Mouse (Mus musculus) C2C12 (cell line): ENCODE results near the gene Ipo7. TPM values are rescaled to one million over a fixed set of nuclear protein-coding genes. Genes with fewer than 3 reads are reported as not detected.

Source experiments
- H3K27me3 ChIP-seq: one replicate; pipeline ENCODE4 v1.6.1; 2011; ENCODE audit not compliant: control insufficient read depth, insufficient read depth, insufficient read length
- H3K36me3 ChIP-seq: one replicate; pipeline ENCODE4 v1.6.1; 2011; ENCODE audit not compliant: control insufficient read depth, insufficient read depth
- H3K4me3 ChIP-seq: one replicate; pipeline ENCODE4 v1.5.1; 2011; ENCODE audit warnings: mild to moderate bottlenecking, control low read depth; ENCODE audit not compliant: poor library complexity, insufficient read depth, severe bottlenecking
- H3K79me2 ChIP-seq: one replicate; pipeline ENCODE4 v1.6.1; 2011; ENCODE audit not compliant: control insufficient read depth, insufficient read depth
- H3K79me3 ChIP-seq: one replicate; pipeline ENCODE4 v1.6.1; 2011; ENCODE audit warnings: low read depth, control low read depth
- H3ac ChIP-seq: one replicate; pipeline ENCODE3; 2011; ENCODE audit warnings: low read depth; ENCODE audit not compliant: control insufficient read depth, insufficient read length
- CEBPB ChIP-seq: IDR thresholded peaks from one replicate; pipeline ENCODE4 v1.6.1; 2011; ENCODE audit warnings: low read depth, mild to moderate bottlenecking, control low read depth, moderate library complexity
- CTCF ChIP-seq: IDR thresholded peaks from one replicate; pipeline ENCODE4 v1.5.1; 2011; ENCODE audit not compliant: control insufficient read depth, insufficient read depth, insufficient read length
- FOSL1 ChIP-seq: IDR thresholded peaks from one replicate; pipeline ENCODE4 v1.8.0; 2011; ENCODE audit warnings: mild to moderate bottlenecking, low read length; ENCODE audit not compliant: poor library complexity, insufficient read depth, severe bottlenecking
- MAX ChIP-seq: IDR thresholded peaks from one replicate; pipeline ENCODE4 v1.6.1; 2011; ENCODE audit warnings: mild to moderate bottlenecking, control low read depth
- MYOD1 ChIP-seq: IDR thresholded peaks from one replicate; pipeline ENCODE4 v1.6.1; 2011; ENCODE audit warnings: low read depth; ENCODE audit not compliant: control insufficient read depth, insufficient read length
- MYOG ChIP-seq: IDR thresholded peaks from one replicate; pipeline ENCODE4 v1.6.1; 2011; ENCODE audit not compliant: control insufficient read depth, insufficient read length; ENCODE audit errors: extremely low read depth
- USF1 ChIP-seq: IDR thresholded peaks from one replicate; pipeline ENCODE4 v1.6.1; 2011; ENCODE audit warnings: low read depth, mild to moderate bottlenecking, control low read depth, moderate library complexity
- polyA plus RNA-seq: library from polyadenylated mRNA; unstranded; fragments of >200 nt; fragmentation: generic; extraction: Trizol; gene quantifications from one replicate; pipeline ENCODE4 v1.2.1, GENCODE M21; 2012; ENCODE audit warnings: missing spikeins

The Ipo7 gene
- polyA plus RNA-seq, 1 experiment = 29.1 TPM

GRCm38 (mm10) chr7:110061199-110061751, 43.2 kb downstream of the Ipo7 start, which contains the start of gene Zfp143:
Zfp143 (plus strand) TSS chr7:110061217.
- Histone ChIP-seq H3ac (peak within 1 kb of the TSS; percentile 98), H3K79me3 (peaks cover 33% of the 10 kb centered on the region), H3K36me3 (peaks cover 31% of the 10 kb centered on the region), H3K27me3 (no peaks in the 10 kb centered on the region), H3K4me3 (peak within 1 kb of the TSS; percentile 56), H3K79me2 (peaks cover 42% of the 10 kb centered on the region)
- TF ChIP-seq MYOD1 (no peak), CEBPB (no peak), MYOG (no peak), USF1 (no peak), MAX (no peak), FOSL1 (no peak), CTCF (no peak)

DNA sequence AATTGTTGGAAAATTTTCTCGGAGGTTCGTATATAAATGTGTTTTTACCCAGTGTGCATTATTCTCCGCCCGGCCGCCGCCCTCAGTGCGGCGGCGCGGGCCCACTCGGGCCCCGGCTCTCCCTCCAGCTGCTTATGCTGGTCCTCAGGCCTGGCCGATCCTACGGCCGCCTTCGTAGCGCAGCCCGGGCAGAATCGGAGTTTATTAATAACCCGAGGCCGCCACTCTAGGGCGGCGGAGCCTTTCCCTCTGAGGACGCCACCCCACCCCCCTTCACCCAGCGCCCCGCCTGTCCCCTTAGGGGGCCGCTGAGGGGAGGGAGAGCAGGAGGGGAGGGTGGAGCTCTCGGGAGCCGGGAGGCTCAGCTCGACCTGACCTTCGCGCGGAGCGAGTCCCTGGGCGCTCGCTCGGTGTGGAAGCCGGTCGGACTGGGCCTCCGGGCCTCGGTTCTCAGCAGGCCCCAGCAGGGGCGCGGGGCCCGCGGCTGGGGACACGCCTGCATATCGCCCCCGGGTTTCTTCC, 43.7 kb downstream of the Ipo7 start:
- peaks cover 47% of the 10 kb centered on the region for H3K79me2 ChIP-seq
- peaks cover 27% of the 10 kb centered on the region for H3K36me3 ChIP-seq
- H3ac ChIP-seq = peak overlapping the region; percentile 98
- no peak for TF ChIP-seq USF1
- H3K4me3 ChIP-seq = peak overlapping the region; percentile 56
- peaks cover 33% of the 10 kb centered on the region for H3K79me3 ChIP-seq
- no peaks in the 10 kb centered on the region for H3K27me3 ChIP-seq

- H3ac ChIP-seq = no peak overlapping the region
- H3K36me3 ChIP-seq = peaks cover 16% of the 10 kb centered on the region
- peaks cover 36% of the 10 kb centered on the region for H3K79me3 ChIP-seq
- H3K4me3 ChIP-seq = no peak overlapping the region
- peaks cover 62% of the 10 kb centered on the region for H3K79me2 ChIP-seq
- H3K27me3 ChIP-seq = no peaks in the 10 kb centered on the region
- no peak for TF ChIP-seq USF1
- no peak for TF ChIP-seq MYOG
- no peak for TF ChIP-seq MYOD1
- TF ChIP-seq MAX = no peak
- TF ChIP-seq CEBPB = no peak
- TF ChIP-seq CTCF = no peak
- TF ChIP-seq FOSL1 = no peak
These were observed 45.7 kb downstream of the Ipo7 start for GRCm38 (mm10) chr7:110063731-110064130.

- Histone ChIP-seq H3K36me3 (peaks cover 30% of the 10 kb centered on the region), H3K4me3 (no peak overlapping the region), H3K79me2 (peaks cover 42% of the 10 kb centered on the region), H3ac (no peak overlapping the region), H3K27me3 (no peaks in the 10 kb centered on the region), H3K79me3 (peaks cover 22% of the 10 kb centered on the region)
- TF ChIP-seq MAX (no peak), MYOG (no peak), MYOD1 (no peak), FOSL1 (no peak)
These were observed 51.0 kb downstream of the Ipo7 start for GRCm38 (mm10) chr7:110069070-110069469.

GRCm38 (mm10) chr7:110078168-110078567, 60.1 kb downstream of the Ipo7 start:
- TF ChIP-seq MAX = peak; percentile 38
- TF ChIP-seq FOSL1 = peak; percentile 73
- TF ChIP-seq CEBPB = no peak
- TF ChIP-seq MYOG = no peak
- peak; percentile 99 for TF ChIP-seq MYOD1
- no peaks in the 10 kb centered on the region for H3K79me3 ChIP-seq
- no peak overlapping the region for H3K4me3 ChIP-seq
- H3K36me3 ChIP-seq = peaks cover 64% of the 10 kb centered on the region
- no peaks in the 10 kb centered on the region for H3K27me3 ChIP-seq
- no peaks in the 10 kb centered on the region for H3K79me2 ChIP-seq
- no peak overlapping the region for H3ac ChIP-seq

DNA sequence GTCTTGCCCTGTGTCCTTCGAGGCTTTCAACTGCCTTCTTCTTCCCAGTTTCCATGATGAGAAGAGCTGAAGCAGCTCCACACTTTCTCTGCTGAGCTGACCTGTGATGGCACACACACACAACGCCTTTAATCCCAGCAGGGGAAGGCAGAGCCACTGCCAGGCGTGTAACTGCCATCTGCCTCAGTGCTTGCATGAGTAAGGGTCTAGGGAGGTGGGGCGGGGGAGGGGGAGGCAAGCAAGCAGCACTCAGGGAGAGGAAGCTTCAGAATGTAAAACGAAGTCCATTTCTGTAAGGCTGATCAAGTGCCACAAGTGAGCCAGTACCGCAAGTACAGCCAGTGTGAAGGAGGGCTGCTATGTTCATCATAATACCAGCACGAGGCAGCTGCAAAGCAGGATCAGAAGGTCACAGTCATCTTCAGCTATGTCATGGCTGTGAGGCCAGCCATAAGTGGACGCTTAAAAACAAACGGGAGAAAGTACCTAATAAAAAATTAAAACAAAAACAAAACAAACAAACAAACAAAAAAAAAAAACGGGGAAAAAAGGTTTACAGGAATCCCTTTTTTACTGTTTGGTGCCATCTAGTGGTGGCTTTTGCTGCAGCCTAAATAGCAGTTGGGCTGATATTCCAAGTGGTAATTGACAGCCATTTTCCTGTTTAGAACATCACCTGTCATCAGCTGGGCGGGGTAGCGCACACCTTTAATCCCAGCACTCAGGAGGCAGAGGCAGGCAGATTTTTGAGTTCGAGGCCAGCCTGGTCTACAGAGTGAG, 65.5 kb downstream of the Ipo7 start:
- TF ChIP-seq MAX (no peak), CTCF (no peak), MYOG (no peak), USF1 (no peak), MYOD1 (no peak), FOSL1 (no peak), CEBPB (no peak)
- Histone ChIP-seq H3K27me3 (no peaks in the 10 kb centered on the region), H3K79me2 (no peaks in the 10 kb centered on the region), H3ac (no peak overlapping the region), H3K4me3 (no peak overlapping the region), H3K36me3 (peaks cover 81% of the 10 kb centered on the region), H3K79me3 (no peaks in the 10 kb centered on the region)
